Mouse (Mus musculus): ENCODE data around the gene Snx13. TPM values are rescaled to one million over a fixed set of nuclear protein-coding genes. Genes with fewer than 3 reads are reported as not detected.
A peak's percentile ranks its signal among the peaks of the same experiment; 100 is the strongest.

The Snx13 gene
- polyA plus RNA-seq, 1 experiment from 2014 or later, result 21.8 TPM

- Histone ChIP-seq H3K27ac (ENCODE audit: low read depth, low read length) (no peak overlapping the region), H3K4me2 (replicated peaks; ENCODE audit: low read depth, low read length) (peak overlapping the region; percentile 3; the same call in 1 of the 2 replicates), H3K9me3 (ENCODE audit: control insufficient read depth, low read length) (no peaks in the 10 kb centered on the region), H3K4me1 (replicated peaks; ENCODE audit: control insufficient read depth, insufficient read depth, low read length) (no peaks in the 10 kb centered on the region), H3K4me3 (ENCODE audit: low read depth, low read length) (no peak overlapping the region), H3K27me3 (ENCODE audit: control insufficient read depth, insufficient read depth, low read length) (no peaks in the 10 kb centered on the region), H3K36me3 (ENCODE audit: control insufficient read depth, insufficient read depth, low read length) (no peaks in the 10 kb centered on the region), H3K9ac (ENCODE audit: low read depth, low read length) (no peak overlapping the region)
- DNase-seq (ENCODE audit: low spot score) (no peak), ATAC-seq (ENCODE audit: low FRiP score) (peak; percentile 70)
- 30% methylated on average over 2 of the region's 2 CpGs for WGBS
Measured at GRCm38 (mm10) chr12:35192426-35192769, 145.4 kb downstream of the Snx13 start.

MicroRNA genes within 50 kb of the gene (microRNA counts, 519-probe panel; counts per million panel counts)
- microRNA mmu-miR-680, result not detected

Other genes starting within 250 kb of the Snx13 start
- 12.1 and 12.7 TPM in 2 replicates for gene Hdac9, start 130.1 kb upstream of the Snx13 start, polyA plus RNA-seq (2014; fragmentation: Nextera tagmentation; extraction: Ambion mirVana)
- gene Prps1l1, start 62.4 kb upstream of the Snx13 start, polyA plus RNA-seq (2014; fragmentation: Nextera tagmentation; extraction: Ambion mirVana), result not detected in 2 replicates